Mouse (Mus musculus) limb, embryonic 13.5 days (tissue): ENCODE results near the gene Olfr1208. TPM values are rescaled to one million over a fixed set of nuclear protein-coding genes. Genes with fewer than 3 reads are reported as not detected.

Source experiments
- ATAC-seq: fragments of 200-750 bp; cut with Nextera tagmentation; 2 replicates; pipeline ENCODE4 v1.8.0; 2017; ENCODE audit warnings: low read depth, moderate number of reproducible peaks, moderate TSS enrichment; ENCODE audit not compliant: low FRiP score
- H3K27ac ChIP-seq: fragments of 300-500 bp; sonication (generic); 2 replicates; pipeline ENCODE4 v1.5.1; 2015; ENCODE audit warnings: inconsistent platforms, mild to moderate bottlenecking, moderate library complexity
- H3K27me3 ChIP-seq: fragments of 300-500 bp; sonication (generic); 2 replicates; pipeline ENCODE4 v1.6.1; 2015; ENCODE audit warnings: mild to moderate bottlenecking, inconsistent platforms
- H3K36me3 ChIP-seq: fragments of 300-500 bp; sonication (generic); 2 replicates; pipeline ENCODE4 v1.6.1; 2015; ENCODE audit warnings: inconsistent platforms, mild to moderate bottlenecking, moderate library complexity
- H3K4me1 ChIP-seq: fragments of 300-500 bp; sonication (generic); 2 replicates; pipeline ENCODE4 v1.6.1; 2015; ENCODE audit warnings: inconsistent platforms
- H3K4me2 ChIP-seq: fragments of 300-500 bp; sonication (generic); replicated peaks from 2 replicates; pipeline ENCODE4 v1.6.1; 2015; ENCODE audit warnings: inconsistent platforms, mild to moderate bottlenecking, moderate library complexity
- H3K4me3 ChIP-seq: fragments of 300-500 bp; sonication (generic); 2 replicates; pipeline ENCODE4 v1.5.1; 2015; ENCODE audit warnings: moderate library complexity, mild to moderate bottlenecking, inconsistent platforms
- H3K9ac ChIP-seq: fragments of 300-500 bp; sonication (generic); 2 replicates; pipeline ENCODE4 v1.6.1; 2015; ENCODE audit warnings: mild to moderate bottlenecking, inconsistent platforms
- H3K9me3 ChIP-seq: fragments of 300-500 bp; sonication (generic); 2 replicates; pipeline ENCODE4 v1.6.1; 2016; ENCODE audit warnings: inconsistent platforms
- WGBS: fragments of 180-500 bp; shearing (Covaris S2); methylation state at CpG from one replicate; pipeline ENCODE4 v1.1.7; 2015; 5-methylcytosine and 5-hydroxymethylcytosine counted together
- polyA plus RNA-seq: library from polyadenylated mRNA; unstranded; fragments of >200 nt; fragmentation: Nextera tagmentation; extraction: Ambion mirVana; gene quantifications from 2 replicates; pipeline ENCODE4 v1.2.1, GENCODE M21; 2015

Olfr1208 gene
- polyA plus RNA-seq = not detected in 2 replicates

GRCm38 (mm10) chr2:88902211-88902610, at the start of gene Olfr1208:
Gene Olfr1208 (minus strand): TSS chr2:88902311.
- no peak within 1 kb of the TSS for H3K4me3 ChIP-seq
- H3K9me3 ChIP-seq = no peaks in the 10 kb centered on the region
- ATAC-seq = no peak
- no peak within 1 kb of the TSS for H3K27ac ChIP-seq
- no peak within 1 kb of the TSS for H3K4me2 ChIP-seq
- H3K27me3 ChIP-seq = no peaks in the 10 kb centered on the region
- no peaks in the 10 kb centered on the region for H3K36me3 ChIP-seq
- no peak within 1 kb of the TSS for H3K9ac ChIP-seq
- H3K4me1 ChIP-seq = no peaks in the 10 kb centered on the region

- Histone ChIP-seq H3K4me2 (no peak within 1 kb of the TSS), H3K27ac (no peak within 1 kb of the TSS), H3K4me1 (no peaks in the 10 kb centered on the region), H3K27me3 (no peaks in the 10 kb centered on the region), H3K4me3 (no peak within 1 kb of the TSS), H3K9ac (no peak within 1 kb of the TSS), H3K36me3 (no peaks in the 10 kb centered on the region), H3K9me3 (no peaks in the 10 kb centered on the region)
- WGBS = 91% methylated on average over 1 of the region's 1 CpGs
- no peak for ATAC-seq
Observed at GRCm38 (mm10) chr2:88938011-88938410, 35.9 kb upstream of the Olfr1208 start, which contains the start of gene Olfr1211. Gene Olfr1211 (minus strand): TSS chr2:88938111.

GRCm38 (mm10) chr2:88915057-88915456, 12.9 kb upstream of the Olfr1208 start, which contains the start of gene Olfr1209:
Gene Olfr1209 (minus strand): TSS chr2:88915157.
- Histone ChIP-seq H3K4me2 (no peak within 1 kb of the TSS), H3K9me3 (no peaks in the 10 kb centered on the region), H3K4me1 (no peaks in the 10 kb centered on the region), H3K9ac (no peak within 1 kb of the TSS), H3K27ac (no peak within 1 kb of the TSS), H3K36me3 (no peaks in the 10 kb centered on the region), H3K27me3 (no peaks in the 10 kb centered on the region), H3K4me3 (no peak within 1 kb of the TSS)
- no peak for ATAC-seq
- WGBS = 87% methylated on average over 3 of the region's 3 CpGs

- Histone ChIP-seq H3K36me3 (no peaks in the 10 kb centered on the region), H3K9ac (no peak within 1 kb of the TSS), H3K9me3 (no peaks in the 10 kb centered on the region), H3K27ac (no peak within 1 kb of the TSS), H3K27me3 (no peaks in the 10 kb centered on the region), H3K4me1 (no peaks in the 10 kb centered on the region), H3K4me3 (no peak within 1 kb of the TSS), H3K4me2 (no peak within 1 kb of the TSS)
- ATAC-seq = no peak
- 81% methylated on average over 2 of the region's 2 CpGs for WGBS
Observed at GRCm38 (mm10) chr2:88862931-88863330, 39.2 kb downstream of the Olfr1208 start, which contains the start of gene Olfr1206. Gene Olfr1206 (plus strand): TSS chr2:88863231.

GRCm38 (mm10) chr2:88848992-88849391, 53.1 kb downstream of the Olfr1208 start, which contains the start of gene Olfr1204:
Gene Olfr1204 (plus strand): TSS chr2:88849292.
- Histone ChIP-seq H3K27me3 (no peaks in the 10 kb centered on the region), H3K27ac (no peak within 1 kb of the TSS), H3K9me3 (no peaks in the 10 kb centered on the region), H3K36me3 (no peaks in the 10 kb centered on the region), H3K4me3 (no peak within 1 kb of the TSS), H3K4me1 (no peaks in the 10 kb centered on the region), H3K9ac (no peak within 1 kb of the TSS), H3K4me2 (no peak within 1 kb of the TSS)
- no peak for ATAC-seq
- 92% methylated on average over 1 of the region's 1 CpGs for WGBS

Other genes with a start within 250 kb of the Olfr1208 start
- gene Olfr1193, start 226.7 kb downstream of the Olfr1208 start, polyA plus RNA-seq = not detected in 2 replicates
- not detected in 2 replicates for gene Olfr1195, start 213.1 kb downstream of the Olfr1208 start, polyA plus RNA-seq
- gene Olfr1196, start 197.7 kb downstream of the Olfr1208 start, polyA plus RNA-seq = not detected in 2 replicates
- not detected in 2 replicates for gene Olfr1197, start 169.9 kb downstream of the Olfr1208 start, polyA plus RNA-seq
- not detected in 2 replicates for gene Olfr1198, start 150.9 kb downstream of the Olfr1208 start, polyA plus RNA-seq
- gene Olfr1199, start 141.8 kb downstream of the Olfr1208 start, polyA plus RNA-seq = not detected in 2 replicates
- not detected in 2 replicates for gene Olfr1200, start 131.8 kb downstream of the Olfr1208 start, polyA plus RNA-seq
- not detected in 2 replicates for gene Olfr1201, start 109.3 kb downstream of the Olfr1208 start, polyA plus RNA-seq
- 0.04 TPM in 1 of 2 replicates, not detected in the other for gene Olfr1202, start 87.8 kb downstream of the Olfr1208 start, polyA plus RNA-seq
- gene Olfr1205, start 72.6 kb downstream of the Olfr1208 start, polyA plus RNA-seq = not detected in 2 replicates
- not detected in 2 replicates for gene Olfr1204, start 53.0 kb downstream of the Olfr1208 start, polyA plus RNA-seq
- not detected in 2 replicates for gene Olfr1206, start 39.1 kb downstream of the Olfr1208 start, polyA plus RNA-seq
- not detected in 2 replicates for gene Olfr1209, start 12.8 kb upstream of the Olfr1208 start, polyA plus RNA-seq
- not detected in 2 replicates for gene Olfr1211, start 35.8 kb upstream of the Olfr1208 start, polyA plus RNA-seq
- not detected in 2 replicates for gene Olfr1212, start 51.7 kb upstream of the Olfr1208 start, polyA plus RNA-seq
- not detected in 2 replicates for gene Gm13762, start 78.0 kb upstream of the Olfr1208 start, polyA plus RNA-seq
- gene Olfr1214, start 90.3 kb upstream of the Olfr1208 start, polyA plus RNA-seq = not detected in 2 replicates
- not detected in 2 replicates for gene Olfr1215, start 104.7 kb upstream of the Olfr1208 start, polyA plus RNA-seq
- not detected in 2 replicates for gene Olfr1216, start 116.0 kb upstream of the Olfr1208 start, polyA plus RNA-seq
- not detected in 2 replicates for gene Olfr1217, start 129.8 kb upstream of the Olfr1208 start, polyA plus RNA-seq
- gene Olfr1218, start 158.9 kb upstream of the Olfr1208 start, polyA plus RNA-seq = not detected in 2 replicates
- gene Olfr1219, start 181.2 kb upstream of the Olfr1208 start, polyA plus RNA-seq = not detected in 2 replicates
- gene Olfr1220, start 204.5 kb upstream of the Olfr1208 start, polyA plus RNA-seq = not detected in 2 replicates
- not detected in 2 replicates for gene Olfr1221, start 215.0 kb upstream of the Olfr1208 start, polyA plus RNA-seq
- gene Olfr1222, start 230.7 kb upstream of the Olfr1208 start, polyA plus RNA-seq = not detected in 2 replicates
- gene Olfr1223, start 249.2 kb upstream of the Olfr1208 start, polyA plus RNA-seq = not detected in 2 replicates